Comparison of ENCODE assay signal across 8 mouse cellular contexts in genomic region chr14:57910501-57911068, GRCm38 (mm10). TPM values are rescaled to one million over a fixed set of nuclear protein-coding genes. Genes with fewer than 3 reads are reported as not detected.
DNase-seq lines count a peak whose midpoint lies in the region; ATAC-seq and TF ChIP-seq lines count a peak whose summit lies in the region.

No protein-coding gene starts in this region.

- peak; percentile 96 for ATAC-seq in embryonic facial prominence, embryonic 14.5 days (ENCODE audit: low read depth)
- ATAC-seq in limb, embryonic 15.5 days (ENCODE audit: insufficient number of reproducible peaks, low FRiP score, low TSS enrichment, low read depth), result peak; percentile 74; the same call in 1 of the 2 replicates
- peak; percentile 88 for ATAC-seq in midbrain, postnatal 0 days (ENCODE audit: low FRiP score)

- peak overlapping the region; percentile 53; the same call in 1 of the 2 replicates for H3K9ac ChIP-seq in embryonic facial prominence, embryonic 14.5 days (ENCODE audit: low read depth, low read length)
- H3K9ac ChIP-seq in limb, embryonic 15.5 days, result peak overlapping the region; percentile 44
- H3K9ac ChIP-seq in midbrain, postnatal 0 days (replicated peaks; ENCODE audit: low read length, poor library complexity, severe bottlenecking), result peak overlapping the region; percentile 36; the same call in 1 of the 2 replicates

- peak overlapping the region; percentile 17 for H3K4me3 ChIP-seq in bone marrow, adult 2 months (replicated peaks; ENCODE audit: control insufficient read depth, low read depth, low read length)
- H3K4me3 ChIP-seq in embryonic facial prominence, embryonic 14.5 days (ENCODE audit: low read depth, low read length), result peak overlapping the region; percentile 28
- peak overlapping the region; percentile 35 for H3K4me3 ChIP-seq in limb, embryonic 15.5 days
- peak overlapping the region; percentile 27 for H3K4me3 ChIP-seq in midbrain, postnatal 0 days (ENCODE audit: low read depth, low read length)

- H3K4me1 ChIP-seq in bone marrow, adult 2 months (ENCODE audit: control insufficient read depth, insufficient read depth, low read length), result peaks cover 12% of the 10 kb centered on the region
- no peaks in the 10 kb centered on the region for H3K4me1 ChIP-seq in embryonic facial prominence, embryonic 14.5 days (ENCODE audit: control insufficient read depth, insufficient read depth, low read length)
- H3K4me1 ChIP-seq in limb, embryonic 15.5 days, result 0 out of 2 replicates have a peak, but pooled peaks cover 3% of the 10 kb centered on the region
- no peaks in the 10 kb centered on the region for H3K4me1 ChIP-seq in midbrain, postnatal 0 days (ENCODE audit: insufficient read depth, low read length)

- H3K9me3 ChIP-seq in embryonic facial prominence, embryonic 14.5 days (ENCODE audit: control insufficient read depth, low read length), result no peaks in the 10 kb centered on the region
- no peaks in the 10 kb centered on the region for H3K9me3 ChIP-seq in limb, embryonic 15.5 days
- H3K9me3 ChIP-seq in midbrain, postnatal 0 days (ENCODE audit: low read length), result no peaks in the 10 kb centered on the region

- TF ChIP-seq CTCF in bone marrow, adult 2 months (IDR thresholded peaks at IDR 0.05; ENCODE audit: control insufficient read depth, insufficient read depth, low read length), result peak; percentile 90
- TF ChIP-seq CTCF in midbrain, postnatal 0 days (IDR thresholded peaks at IDR 0.05), result peak; percentile 83

- peak; percentile 39; the same call in 1 of the 2 replicates for TF ChIP-seq POLR2A in bone marrow, adult 2 months (IDR thresholded peaks at IDR 0.05; ENCODE audit: borderline replicate concordance, control insufficient read depth, low read depth, low read length)

- H3K27me3 ChIP-seq in embryonic facial prominence, embryonic 14.5 days (replicated peaks; ENCODE audit: control insufficient read depth, insufficient read depth, low read length), result no peaks in the 10 kb centered on the region
- no peaks in the 10 kb centered on the region for H3K27me3 ChIP-seq in limb, embryonic 15.5 days
- H3K27me3 ChIP-seq in midbrain, postnatal 0 days (ENCODE audit: insufficient read depth, low read length), result no peaks in the 10 kb centered on the region

- 16% methylated on average over 26 of the region's 26 CpGs for WGBS in bone marrow, adult 2 months
- 17% methylated on average over 26 of the region's 26 CpGs for WGBS in embryonic facial prominence, embryonic 14.5 days
- 22% methylated on average over 26 of the region's 26 CpGs for WGBS in limb, embryonic 15.5 days
- 20% methylated on average over 26 of the region's 26 CpGs for WGBS in midbrain, postnatal 0 days

- peaks cover 3% of the 10 kb centered on the region; the same call in 1 of the 2 replicates for H3K36me3 ChIP-seq in embryonic facial prominence, embryonic 14.5 days (ENCODE audit: control insufficient read depth, insufficient read depth, low read length)
- H3K36me3 ChIP-seq in limb, embryonic 15.5 days, result peaks cover 8% of the 10 kb centered on the region; the same call in 1 of the 2 replicates
- H3K36me3 ChIP-seq in midbrain, postnatal 0 days (ENCODE audit: insufficient read depth, low read length), result 0 out of 2 replicates have a peak, but pooled peaks cover 2% of the 10 kb centered on the region

- H3K4me2 ChIP-seq in embryonic facial prominence, embryonic 14.5 days (ENCODE audit: low read depth, low read length), result peak overlapping the region; percentile 56
- H3K4me2 ChIP-seq in limb, embryonic 15.5 days, result peak overlapping the region; percentile 51
- H3K4me2 ChIP-seq in midbrain, postnatal 0 days (ENCODE audit: low read depth, low read length, poor library complexity, severe bottlenecking), result peak overlapping the region; percentile 50

- peak; percentile 93 for DNase-seq in A20 (ENCODE audit: low read depth, low spot score)
- peak; percentile 93 for DNase-seq in embryonic facial prominence, embryonic 14.5 days (ENCODE audit: low spot score)
- DNase-seq in heart, adult 8-10 months (ENCODE audit: low spot score), result peak; percentile 87
- DNase-seq in kidney, adult 8-10 months, result peak; percentile 84 to 91
- DNase-seq in midbrain, postnatal 0 days (ENCODE audit: low spot score), result peak; percentile 82
- DNase-seq in spleen, postnatal 10 days (ENCODE audit: low spot score in 2 of 2), result peak; percentile 70 to 88

- H3K27ac ChIP-seq in bone marrow, adult 2 months (ENCODE audit: control insufficient read depth, insufficient read depth, low read depth, low read length, poor library complexity), result peak overlapping the region; percentile 66
- no peak overlapping the region for H3K27ac ChIP-seq in embryonic facial prominence, embryonic 14.5 days (replicated peaks; ENCODE audit: low read depth, low read length)
- no peak overlapping the region for H3K27ac ChIP-seq in limb, embryonic 15.5 days
- 0 out of 2 replicates have a peak overlapping the region, but pooled peaks have one; percentile 0 for H3K27ac ChIP-seq in midbrain, postnatal 0 days (ENCODE audit: low read depth, low read length)

RNA-seq across cellular contexts. Expression of gene Zdhhc20, which starts 20.5 kb away (rescaled TPM):
- 3.7 and 9.3 TPM in 2 replicates for polyA plus RNA-seq in bone marrow, adult 2 months (2011; ENCODE audit: insufficient read depth, insufficient read length, low replicate concordance, missing spikeins)
- 49.6 and 52.8 TPM in 2 replicates for polyA plus RNA-seq in embryonic facial prominence, embryonic 14.5 days (2014; fragmentation: Nextera tagmentation; extraction: Ambion mirVana)
- total RNA-seq in heart, adult 8-10 months (2022), result 1 to 10 TPM; 4.4 to 9.8 (median 7.4) TPM
- 72.5 and 74.9 TPM in 2 replicates for polyA plus RNA-seq in limb, embryonic 15.5 days (2015; fragmentation: Nextera tagmentation; extraction: Ambion mirVana)
- 21.5 and 37.3 TPM in 2 replicates for total RNA-seq in midbrain, postnatal 0 days (2014; rRNA removed)
- polyA plus RNA-seq in midbrain, postnatal 0 days (2015; fragmentation: Nextera tagmentation; extraction: Ambion mirVana), result 25.6 and 33.2 TPM in 2 replicates

Comparison
In these comparisons a context has a peak if more than half of its experiments do, and no peak if none do; other contexts are left out.
1. H3K27ac ChIP-seq: peak in bone marrow, adult 2 months (single experiment) and midbrain, postnatal 0 days (single experiment); none in embryonic facial prominence, embryonic 14.5 days (single experiment) and limb, embryonic 15.5 days (single experiment).
2. Peak in every context shown above with its lines, with median percentiles within 50 percentile points of each other: DNase-seq, H3K4me3 ChIP-seq, ATAC-seq, H3K4me2 ChIP-seq and H3K9ac ChIP-seq.